Mouse (Mus musculus) kidney, adult 2 months (tissue): ENCODE results near the gene Slc16a13. TPM values are rescaled to one million over a fixed set of nuclear protein-coding genes. Genes with fewer than 3 reads are reported as not detected.

Experiments
- DNase-seq: peaks from one replicate; pipeline ENCODE4 v3.0.0; 2021
- H3K27ac ChIP-seq: fragments of 200-500 bp; 2 replicates; pipeline ENCODE4 v1.5.1; 2012; ENCODE audit warnings: low read depth, low read length, control low read depth, inconsistent platforms; ENCODE audit not compliant: insufficient read depth
- H3K27me3 ChIP-seq: fragments of 200-500 bp; replicated peaks from 2 replicates; pipeline ENCODE4 v1.6.1; 2012; ENCODE audit warnings: mild to moderate bottlenecking, moderate library complexity, low read length, inconsistent platforms; ENCODE audit not compliant: control insufficient read depth, insufficient read depth
- H3K36me3 ChIP-seq: fragments of 200-500 bp; 2 replicates; pipeline ENCODE4 v1.6.1; 2012; ENCODE audit warnings: mild to moderate bottlenecking, moderate library complexity, low read length, inconsistent platforms; ENCODE audit not compliant: control insufficient read depth, insufficient read depth
- H3K4me1 ChIP-seq: fragments of 200-500 bp; 2 replicates; pipeline ENCODE4 v1.6.1; 2011; ENCODE audit warnings: low read length; ENCODE audit not compliant: control insufficient read depth, insufficient read depth
- H3K4me3 ChIP-seq: fragments of 200-500 bp; 2 replicates; pipeline ENCODE4 v1.5.1; 2011; ENCODE audit warnings: mild to moderate bottlenecking, low read depth, low read length, control low read depth; ENCODE audit not compliant: insufficient read depth
- CTCF ChIP-seq: fragments of 200-500 bp; conservative IDR thresholded peaks from 2 replicates; pipeline ENCODE4 v1.5.1; 2011; ENCODE audit warnings: low read depth, mild to moderate bottlenecking, control low read depth, low read length, moderate library complexity, mixed read lengths; ENCODE audit not compliant: insufficient read depth, insufficient read length
- POLR2A ChIP-seq: fragments of 200-500 bp; IDR thresholded peaks from one replicate; pipeline ENCODE4 v1.6.1; 2011; ENCODE audit warnings: low read depth, low read length, control low read depth
- WGBS: fragments of 180-500 bp; shearing (Covaris S2); methylation state at CpG from one replicate; pipeline ENCODE4 v1.1.7; 2018; 5-methylcytosine and 5-hydroxymethylcytosine counted together
- polyA plus RNA-seq: library from polyadenylated mRNA; depleted of rRNA; stranded (reverse); fragments of >200 nt; gene quantifications from 2 replicates; pipeline ENCODE4 v1.2.3, GENCODE M21; 2012

The Slc16a13 gene
- polyA plus RNA-seq, 1 experiment: 44.0 TPM

DNA sequence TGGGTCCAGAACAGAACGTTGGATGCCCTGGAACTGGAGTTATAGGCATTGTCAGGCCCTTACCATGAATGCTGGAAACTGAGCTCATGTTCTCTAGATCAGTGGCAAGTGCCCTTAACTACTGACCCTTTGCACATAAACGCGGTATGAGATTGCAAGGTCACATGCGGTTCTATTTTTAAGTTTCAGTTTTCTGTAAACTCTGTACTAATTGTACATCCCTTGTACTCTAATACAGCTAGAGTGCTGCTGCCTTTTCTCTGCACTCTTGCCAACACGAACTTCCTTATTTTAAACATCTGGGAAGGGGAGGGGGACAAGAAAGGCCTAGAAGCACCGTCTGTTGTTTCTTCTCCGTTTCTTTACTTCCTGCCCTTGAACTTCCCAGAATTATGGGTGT is 35.7 kb downstream of the Slc16a13 start:
- TF ChIP-seq POLR2A (no peak), CTCF (no peak)
- H3K27me3 ChIP-seq: no peaks in the 10 kb centered on the region
- 47% methylated on average over 7 of the region's 7 CpGs for WGBS
- no peak overlapping the region for H3K27ac ChIP-seq
- H3K4me1 ChIP-seq: no peaks in the 10 kb centered on the region
- H3K36me3 ChIP-seq: no peaks in the 10 kb centered on the region
- no peak for DNase-seq
- H3K4me3 ChIP-seq: no peak overlapping the region

DNA sequence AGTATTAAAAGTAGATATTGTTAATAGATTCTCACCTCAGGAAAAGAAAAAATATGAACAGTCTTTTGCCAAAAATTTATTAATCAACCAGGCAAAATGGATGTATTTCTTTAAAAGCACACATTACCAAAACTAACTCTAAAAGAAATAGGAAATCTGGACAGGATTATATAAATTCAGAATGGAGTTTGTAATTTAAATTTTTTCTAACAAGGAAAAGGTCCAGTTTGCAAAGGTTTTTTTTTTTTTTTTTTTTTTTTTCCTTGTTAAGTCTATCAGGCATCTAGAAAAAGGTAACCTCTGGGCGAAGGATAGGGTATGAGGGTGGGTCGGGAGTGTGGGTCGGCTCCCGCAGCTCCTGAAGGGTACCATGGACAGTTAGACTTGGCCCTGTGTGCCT is 40.4 kb downstream of the Slc16a13 start:
- TF ChIP-seq POLR2A: no peak
- TF ChIP-seq CTCF: no peak
- 94% methylated on average over 4 of the region's 4 CpGs for WGBS
- no peak overlapping the region for H3K27ac ChIP-seq

DNA sequence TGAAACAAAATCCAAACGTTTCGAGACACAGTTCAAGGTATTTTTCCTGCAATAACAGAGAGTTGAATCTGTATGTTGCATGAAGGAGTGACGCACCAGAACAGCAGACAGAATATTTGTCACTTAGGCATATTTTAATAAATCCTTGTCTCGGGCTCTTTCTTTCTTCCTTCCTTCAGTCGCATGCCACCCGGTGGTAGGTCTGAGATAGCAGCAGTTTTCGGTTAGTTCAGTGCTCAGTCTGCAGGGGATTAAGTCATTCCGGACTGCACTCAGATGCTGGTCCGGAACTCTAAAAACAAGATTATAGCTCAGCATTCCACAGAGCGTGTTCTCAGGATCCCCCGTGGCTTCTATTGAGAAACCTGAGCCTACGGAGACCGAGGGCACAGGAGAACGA is 41.5 kb downstream of the Slc16a13 start:
- H3K4me3 ChIP-seq: no peak overlapping the region
- peak; percentile 27 for DNase-seq
- no peak overlapping the region for H3K27ac ChIP-seq
- WGBS: 23% methylated on average over 14 of the region's 14 CpGs
- H3K4me1 ChIP-seq: no peaks in the 10 kb centered on the region; the same call in 1 of the 2 replicates
- TF ChIP-seq CTCF: peak; percentile 61
- TF ChIP-seq POLR2A: no peak
- H3K27me3 ChIP-seq: no peaks in the 10 kb centered on the region
- H3K36me3 ChIP-seq: no peaks in the 10 kb centered on the region

More for the DNA sequence above, 40.4 kb downstream of the Slc16a13 start:
- H3K36me3 ChIP-seq: no peaks in the 10 kb centered on the region
- DNase-seq: no peak
- H3K27me3 ChIP-seq: no peaks in the 10 kb centered on the region
- H3K4me3 ChIP-seq: no peak overlapping the region
- H3K4me1 ChIP-seq: no peaks in the 10 kb centered on the region

DNA sequence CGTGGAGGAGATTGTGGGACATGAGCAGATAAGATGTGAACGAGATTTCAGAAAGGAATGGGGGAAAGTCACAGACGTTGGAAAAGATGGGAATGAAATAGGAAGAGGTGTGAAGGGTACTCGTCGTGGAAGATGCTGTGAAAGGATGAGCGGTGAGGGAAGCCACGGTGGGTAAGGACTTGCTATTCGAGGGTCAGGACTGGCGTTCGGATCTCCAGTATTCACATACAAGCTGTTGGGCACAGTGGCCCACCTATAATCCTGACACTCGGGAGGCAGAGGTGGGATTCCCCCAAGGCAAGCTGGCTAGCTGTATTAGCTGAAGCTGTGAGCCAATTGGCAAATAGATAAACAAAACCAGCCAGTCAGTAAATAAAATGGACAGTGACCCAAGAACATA is 42.1 kb downstream of the Slc16a13 start:
- Histone ChIP-seq H3K27ac (no peak overlapping the region), H3K4me3 (no peak overlapping the region), H3K27me3 (no peaks in the 10 kb centered on the region), H3K4me1 (peaks cover 3% of the 10 kb centered on the region; the same call in 1 of the 2 replicates), H3K36me3 (no peaks in the 10 kb centered on the region)
- TF ChIP-seq POLR2A (no peak), CTCF (no peak)
- DNase-seq: no peak
- WGBS: 76% methylated on average over 11 of the region's 11 CpGs

DNA sequence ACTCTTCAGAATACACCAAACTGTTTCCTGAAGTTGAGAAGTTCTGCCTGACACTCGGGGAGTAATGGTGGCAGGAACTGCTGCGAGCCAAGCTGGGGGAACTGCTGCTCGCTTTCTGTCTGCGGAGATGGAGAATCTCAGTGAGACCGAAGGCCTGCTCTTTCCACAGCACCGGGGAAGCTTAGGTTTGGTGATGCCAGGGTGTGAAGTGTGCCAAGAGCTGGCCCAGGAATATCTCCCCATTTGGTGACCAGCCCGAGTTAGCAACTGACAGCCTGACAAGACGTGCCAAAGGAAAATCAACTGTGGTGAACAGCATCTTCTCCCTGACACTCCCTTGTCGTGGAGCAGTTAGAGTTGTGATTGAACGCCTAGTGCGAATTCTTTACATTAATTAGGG is 42.6 kb downstream of the Slc16a13 start:
- TF ChIP-seq POLR2A: no peak
- TF ChIP-seq CTCF: no peak
- 86% methylated on average over 11 of the region's 11 CpGs for WGBS
- Histone ChIP-seq H3K4me3 (no peak overlapping the region), H3K27ac (no peak overlapping the region), H3K36me3 (no peaks in the 10 kb centered on the region), H3K27me3 (no peaks in the 10 kb centered on the region), H3K4me1 (peaks cover 3% of the 10 kb centered on the region; the same call in 1 of the 2 replicates)
- DNase-seq: no peak

DNA sequence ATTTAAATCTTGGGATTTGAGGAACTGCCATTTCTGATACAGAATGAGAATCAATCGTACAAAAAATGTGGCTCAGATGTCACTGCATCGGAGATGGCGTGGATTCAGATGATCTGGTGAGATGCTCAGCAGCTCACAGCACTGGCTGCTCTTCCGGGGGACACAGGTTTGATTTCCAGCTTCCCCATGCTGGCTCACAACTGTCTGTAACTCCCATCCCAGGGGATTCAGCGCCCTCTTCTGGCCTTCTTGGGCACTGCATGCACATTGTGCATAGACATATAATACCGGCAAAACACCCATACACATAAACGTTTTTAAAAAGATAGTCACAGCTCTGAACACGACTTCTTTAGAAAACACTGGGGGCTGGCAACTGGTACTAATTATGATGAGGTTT is 43.2 kb downstream of the Slc16a13 start:
- DNase-seq: peak; percentile 17
- H3K4me3 ChIP-seq: no peak overlapping the region
- TF ChIP-seq CTCF (peak; percentile 40), POLR2A (no peak)
- peaks cover 3% of the 10 kb centered on the region; the same call in 1 of the 2 replicates for H3K4me1 ChIP-seq
- no peak overlapping the region for H3K27ac ChIP-seq
- no peaks in the 10 kb centered on the region for H3K27me3 ChIP-seq
- WGBS: 77% methylated on average over 8 of the region's 8 CpGs
- H3K36me3 ChIP-seq: no peaks in the 10 kb centered on the region

DNA sequence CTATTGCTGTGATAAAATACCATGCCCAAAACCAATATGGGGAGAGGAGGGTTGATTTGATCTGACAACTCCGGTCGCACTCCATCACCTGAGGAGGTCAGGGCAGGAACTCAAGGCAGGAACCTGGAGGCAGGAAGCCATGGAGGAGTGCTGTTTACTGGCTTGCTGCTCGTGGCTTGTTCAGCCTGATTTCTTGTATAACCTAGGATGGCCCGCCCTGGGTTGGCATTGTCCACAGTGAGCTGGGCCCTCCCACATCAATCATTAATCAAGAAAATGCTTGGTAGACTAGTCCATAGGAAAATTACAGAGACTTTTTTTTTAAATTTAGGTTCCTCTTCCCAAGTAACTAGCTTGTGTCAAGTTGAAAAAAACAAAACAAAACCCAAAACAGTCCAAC is 46.4 kb downstream of the Slc16a13 start:
- DNase-seq: peak; percentile 91

More for the DNA sequence above, 46.4 kb downstream of the Slc16a13 start:
- 47% methylated on average over 4 of the region's 4 CpGs for WGBS
- H3K4me1 ChIP-seq: peaks cover 6% of the 10 kb centered on the region; the same call in 1 of the 2 replicates
- no peak overlapping the region for H3K4me3 ChIP-seq
- no peaks in the 10 kb centered on the region for H3K36me3 ChIP-seq
- H3K27ac ChIP-seq: peak overlapping the region; percentile 56; the same call in 1 of the 2 replicates
- no peak for TF ChIP-seq POLR2A
- no peak for TF ChIP-seq CTCF
- H3K27me3 ChIP-seq: no peaks in the 10 kb centered on the region
